Mouse (Mus musculus) ES-Bruce4 (cell line): ENCODE measurements around the gene Atp5e.

Experiments used
- CTCF ChIP-seq: IDR thresholded peaks from one replicate; pipeline ENCODE4 v1.8.1; 2011; ENCODE audit warnings: low read depth, low read length
- POLR2A ChIP-seq: IDR thresholded peaks from one replicate; pipeline ENCODE4 v1.8.1; 2011; ENCODE audit warnings: low read length; ENCODE audit not compliant: insufficient read depth

DNA sequence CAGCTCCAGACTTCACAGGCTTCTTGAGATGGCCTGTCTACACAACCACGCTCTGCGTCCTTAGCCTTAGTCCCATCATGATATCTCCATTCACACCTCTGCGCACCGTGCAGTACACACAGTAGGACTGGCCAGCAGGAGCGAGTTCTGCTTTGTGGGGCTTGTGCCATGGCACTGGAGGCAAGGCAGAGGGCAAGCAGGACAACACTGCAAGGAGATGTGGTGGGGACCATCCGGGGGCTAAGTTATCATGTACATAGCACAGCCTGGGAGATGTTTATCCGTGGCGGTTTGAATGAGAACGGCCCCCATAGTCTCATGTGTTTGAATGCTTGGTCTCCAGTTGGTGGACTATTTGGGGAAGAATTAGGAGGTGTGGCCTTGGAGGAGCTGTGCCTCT lies 29.0 kb downstream of the Atp5e start:
- TF ChIP-seq CTCF, result no peak
- no peak for TF ChIP-seq POLR2A
